Mouse (Mus musculus) heart, embryonic 13.5 days (tissue): Measurements from ENCODE around the gene Ccm2. TPM values are rescaled to one million over a fixed set of nuclear protein-coding genes. Genes with fewer than 3 reads are reported as not detected.

ENCODE experiments used
- ATAC-seq: fragments of 200-750 bp; cut with Nextera tagmentation; 2 replicates; pipeline ENCODE4 v1.8.0; 2017; ENCODE audit warnings: moderate TSS enrichment; ENCODE audit not compliant: insufficient number of reproducible peaks, low FRiP score, low TSS enrichment; ENCODE audit errors: extremely low read depth
- H3K27ac ChIP-seq: fragments of 300-500 bp; sonication (generic); replicated peaks from 2 replicates; pipeline ENCODE4 v1.5.1; 2015; ENCODE audit warnings: moderate library complexity, mild to moderate bottlenecking, inconsistent platforms
- H3K27me3 ChIP-seq: fragments of 300-500 bp; sonication (generic); replicated peaks from 2 replicates; pipeline ENCODE4 v1.6.1; 2015; ENCODE audit warnings: mild to moderate bottlenecking, inconsistent platforms
- H3K36me3 ChIP-seq: fragments of 300-500 bp; sonication (generic); 2 replicates; pipeline ENCODE4 v1.6.1; 2015; ENCODE audit warnings: mild to moderate bottlenecking, inconsistent platforms
- H3K4me1 ChIP-seq: fragments of 300-500 bp; sonication (generic); 2 replicates; pipeline ENCODE4 v1.6.1; 2015; ENCODE audit warnings: inconsistent platforms
- H3K4me2 ChIP-seq: fragments of 300-500 bp; sonication (generic); 2 replicates; pipeline ENCODE4 v1.6.1; 2015; ENCODE audit warnings: inconsistent platforms, mild to moderate bottlenecking, moderate library complexity
- H3K4me3 ChIP-seq: fragments of 300-500 bp; sonication (generic); 2 replicates; pipeline ENCODE4 v1.5.1; 2015; ENCODE audit warnings: moderate library complexity, mild to moderate bottlenecking, inconsistent platforms
- H3K9ac ChIP-seq: fragments of 300-500 bp; sonication (generic); 2 replicates; pipeline ENCODE4 v1.6.1; 2015; ENCODE audit warnings: inconsistent platforms, mild to moderate bottlenecking, moderate library complexity
- H3K9me3 ChIP-seq: fragments of 300-500 bp; sonication (generic); 2 replicates; pipeline ENCODE4 v1.6.1; 2016; ENCODE audit warnings: inconsistent platforms
- WGBS: fragments of 180-500 bp; shearing (Covaris S2); methylation state at CpG from one replicate; pipeline ENCODE4 v1.1.7; 2015; ENCODE audit warnings: mixed read lengths; 5-methylcytosine and 5-hydroxymethylcytosine counted together
- polyA plus RNA-seq: library from polyadenylated mRNA; unstranded; fragments of >200 nt; fragmentation: Nextera tagmentation; extraction: Ambion mirVana; gene quantifications from 2 replicates; pipeline ENCODE4 v1.2.1, GENCODE M21; 2015

Gene Ccm2
- polyA plus RNA-seq, 1 experiment from 2014 or later: 54.3 TPM

- 69% methylated on average over 6 of the region's 6 CpGs for WGBS
- ATAC-seq: no peak
- Histone ChIP-seq H3K4me2 (no peak overlapping the region), H3K4me3 (no peak overlapping the region), H3K27me3 (no peaks in the 10 kb centered on the region), H3K4me1 (peaks cover 29% of the 10 kb centered on the region), H3K9ac (no peak overlapping the region), H3K36me3 (peaks cover 12% of the 10 kb centered on the region), H3K27ac (no peak overlapping the region), H3K9me3 (no peaks in the 10 kb centered on the region)
Measured at GRCm38 (mm10) chr11:6562359-6562758, 15.7 kb downstream of the Ccm2 start.

- Histone ChIP-seq H3K9ac (no peak overlapping the region), H3K4me3 (no peak overlapping the region), H3K36me3 (peaks cover 11% of the 10 kb centered on the region), H3K27me3 (no peaks in the 10 kb centered on the region), H3K9me3 (no peaks in the 10 kb centered on the region), H3K4me1 (peaks cover 29% of the 10 kb centered on the region), H3K4me2 (no peak overlapping the region), H3K27ac (no peak overlapping the region)
- no peak for ATAC-seq
- 85% methylated on average over 4 of the region's 4 CpGs for WGBS
Measured at GRCm38 (mm10) chr11:6563201-6563600, 16.5 kb downstream of the Ccm2 start.

GRCm38 (mm10) chr11:6566496-6566895, 19.8 kb downstream of the Ccm2 start:
- H3K4me2 ChIP-seq: no peak overlapping the region
- H3K9ac ChIP-seq: no peak overlapping the region
- H3K4me1 ChIP-seq: peaks cover 44% of the 10 kb centered on the region
- H3K36me3 ChIP-seq: peaks cover 26% of the 10 kb centered on the region
- H3K27ac ChIP-seq: no peak overlapping the region
- H3K27me3 ChIP-seq: peaks cover 2% of the 10 kb centered on the region; the same call in 1 of the 2 replicates
- no peak for ATAC-seq
- no peak overlapping the region for H3K4me3 ChIP-seq
- H3K9me3 ChIP-seq: no peaks in the 10 kb centered on the region
- WGBS: 76% methylated on average over 4 of the region's 4 CpGs

- Histone ChIP-seq H3K4me1 (peaks cover 38% of the 10 kb centered on the region), H3K27ac (peak overlapping the region; percentile 53), H3K36me3 (peaks cover 36% of the 10 kb centered on the region), H3K27me3 (peaks cover 2% of the 10 kb centered on the region; the same call in 1 of the 2 replicates), H3K4me3 (no peak overlapping the region), H3K9me3 (no peaks in the 10 kb centered on the region), H3K9ac (no peak overlapping the region), H3K4me2 (no peak overlapping the region)
- 31% methylated on average over 8 of the region's 8 CpGs for WGBS
- peak; percentile 34; the same call in 1 of the 2 replicates for ATAC-seq
Measured at GRCm38 (mm10) chr11:6567951-6568350, 21.3 kb downstream of the Ccm2 start.

GRCm38 (mm10) chr11:6568584-6569409, 22.1 kb downstream of the Ccm2 start:
- Histone ChIP-seq H3K27ac (peak overlapping the region; percentile 53), H3K36me3 (peaks cover 38% of the 10 kb centered on the region)
- no peak for ATAC-seq

GRCm38 (mm10) chr11:6569410-6569777, 22.7 kb downstream of the Ccm2 start:
- H3K27me3 ChIP-seq: peaks cover 2% of the 10 kb centered on the region; the same call in 1 of the 2 replicates
- WGBS: 51% methylated on average over 3 of the region's 3 CpGs
- peaks cover 38% of the 10 kb centered on the region for H3K36me3 ChIP-seq
- H3K4me1 ChIP-seq: peaks cover 36% of the 10 kb centered on the region
- no peak for ATAC-seq
- no peak overlapping the region for H3K4me3 ChIP-seq
- no peak overlapping the region; the same call in 1 of the 2 replicates for H3K4me2 ChIP-seq
- H3K9me3 ChIP-seq: no peaks in the 10 kb centered on the region
- no peak overlapping the region for H3K27ac ChIP-seq
- H3K9ac ChIP-seq: no peak overlapping the region

More at GRCm38 (mm10) chr11:6568584-6569409, 22.1 kb downstream of the Ccm2 start:
- Histone ChIP-seq H3K9ac (peak overlapping the region; percentile 24; the same call in 1 of the 2 replicates), H3K4me2 (peak overlapping the region; percentile 9; the same call in 1 of the 2 replicates), H3K27me3 (peaks cover 2% of the 10 kb centered on the region; the same call in 1 of the 2 replicates), H3K4me3 (no peak overlapping the region), H3K4me1 (peaks cover 39% of the 10 kb centered on the region), H3K9me3 (no peaks in the 10 kb centered on the region)
- 52% methylated on average over 11 of the region's 11 CpGs for WGBS

GRCm38 (mm10) chr11:6576151-6576550, 29.5 kb downstream of the Ccm2 start:
- Histone ChIP-seq H3K27me3 (no peaks in the 10 kb centered on the region), H3K9ac (no peak overlapping the region), H3K36me3 (peaks cover 54% of the 10 kb centered on the region), H3K27ac (no peak overlapping the region), H3K4me3 (no peak overlapping the region), H3K9me3 (no peaks in the 10 kb centered on the region), H3K4me1 (peaks cover 19% of the 10 kb centered on the region), H3K4me2 (no peak overlapping the region)
- 83% methylated on average over 3 of the region's 3 CpGs for WGBS
- no peak for ATAC-seq

- Histone ChIP-seq H3K4me3 (no peak overlapping the region), H3K4me2 (no peak overlapping the region), H3K27me3 (no peaks in the 10 kb centered on the region)
Measured at GRCm38 (mm10) chr11:6579361-6579760, 32.7 kb downstream of the Ccm2 start.

GRCm38 (mm10) chr11:6580065-6580750, 33.5 kb downstream of the Ccm2 start:
- no peak for ATAC-seq
- WGBS: 58% methylated on average over 4 of the region's 4 CpGs

More at GRCm38 (mm10) chr11:6579361-6579760, 32.7 kb downstream of the Ccm2 start:
- no peak overlapping the region for H3K9ac ChIP-seq
- WGBS: 87% methylated on average over 7 of the region's 7 CpGs
- H3K36me3 ChIP-seq: peaks cover 42% of the 10 kb centered on the region
- H3K27ac ChIP-seq: no peak overlapping the region
- no peaks in the 10 kb centered on the region for H3K9me3 ChIP-seq
- no peak for ATAC-seq
- peaks cover 7% of the 10 kb centered on the region for H3K4me1 ChIP-seq

GRCm38 (mm10) chr11:6581560-6581959, 34.9 kb downstream of the Ccm2 start:
- 89% methylated on average over 2 of the region's 2 CpGs for WGBS
- H3K9ac ChIP-seq: no peak overlapping the region
- no peaks in the 10 kb centered on the region for H3K9me3 ChIP-seq
- no peak for ATAC-seq
- no peaks in the 10 kb centered on the region for H3K27me3 ChIP-seq
- no peak overlapping the region for H3K4me3 ChIP-seq
- H3K4me1 ChIP-seq: peaks cover 15% of the 10 kb centered on the region
- no peak overlapping the region for H3K4me2 ChIP-seq
- no peak overlapping the region for H3K27ac ChIP-seq
- H3K36me3 ChIP-seq: peaks cover 43% of the 10 kb centered on the region

More at GRCm38 (mm10) chr11:6580065-6580750, 33.5 kb downstream of the Ccm2 start:
- no peaks in the 10 kb centered on the region for H3K27me3 ChIP-seq
- H3K36me3 ChIP-seq: peaks cover 43% of the 10 kb centered on the region
- no peaks in the 10 kb centered on the region for H3K9me3 ChIP-seq
- H3K4me1 ChIP-seq: peaks cover 7% of the 10 kb centered on the region
- H3K4me2 ChIP-seq: no peak overlapping the region
- no peak overlapping the region for H3K4me3 ChIP-seq
- no peak overlapping the region for H3K27ac ChIP-seq
- no peak overlapping the region for H3K9ac ChIP-seq

GRCm38 (mm10) chr11:6585748-6586147, 39.1 kb downstream of the Ccm2 start:
- ATAC-seq: no peak
- no peaks in the 10 kb centered on the region for H3K9me3 ChIP-seq
- no peak overlapping the region for H3K4me3 ChIP-seq
- no peak overlapping the region for H3K27ac ChIP-seq
- no peak overlapping the region for H3K4me2 ChIP-seq
- H3K4me1 ChIP-seq: peaks cover 22% of the 10 kb centered on the region
- H3K36me3 ChIP-seq: peaks cover 55% of the 10 kb centered on the region
- H3K27me3 ChIP-seq: no peaks in the 10 kb centered on the region
- 84% methylated on average over 8 of the region's 8 CpGs for WGBS
- no peak overlapping the region for H3K9ac ChIP-seq
